Mouse (Mus musculus) B cell, adult 2 months (primary cell): ENCODE data around the gene Tor4a.
A peak's percentile ranks its signal among the peaks of the same experiment; 100 is the strongest.

Experiments used
- DNase-seq, 2 experiments: peaks; one replicate each; pipeline ENCODE4 v3.0.0; 2022

The Tor4a gene

GRCm38 (mm10) chr2:25169778-25170177 is 26.9 kb downstream of the Tor4a start:
- no peak for DNase-seq

- no peak for DNase-seq
Measured at GRCm38 (mm10) chr2:25168665-25168978, 28.1 kb downstream of the Tor4a start.

GRCm38 (mm10) chr2:25167919-25168664 is 28.6 kb downstream of the Tor4a start:
- peak in 1 of 2 experiments; percentile 6 for DNase-seq

GRCm38 (mm10) chr2:25167481-25167880 is 29.2 kb downstream of the Tor4a start:
- DNase-seq = no peak

- peak; percentile 65 to 74 for DNase-seq
Measured at GRCm38 (mm10) chr2:25157655-25158054, 39.0 kb downstream of the Tor4a start.

GRCm38 (mm10) chr2:25156990-25157389 is 39.7 kb downstream of the Tor4a start:
- DNase-seq = peak; percentile 30 to 31

- DNase-seq = no peak
Measured at GRCm38 (mm10) chr2:25156177-25156576, 40.5 kb downstream of the Tor4a start.

- DNase-seq = no peak
Measured at GRCm38 (mm10) chr2:25151280-25151956, 45.3 kb downstream of the Tor4a start.

- DNase-seq = no peak
Measured at GRCm38 (mm10) chr2:25149643-25150042, 47.0 kb downstream of the Tor4a start.

- DNase-seq = no peak
Measured at GRCm38 (mm10) chr2:25147892-25148291, 48.8 kb downstream of the Tor4a start.

- DNase-seq = no peak
Measured at GRCm38 (mm10) chr2:25147398-25147797, 49.3 kb downstream of the Tor4a start.

GRCm38 (mm10) chr2:25145346-25145745 is 51.3 kb downstream of the Tor4a start:
- DNase-seq = no peak
